Mouse (Mus musculus) macrophage (primary cell): Measurements from ENCODE around the gene Nfic. TPM values are rescaled to one million over a fixed set of nuclear protein-coding genes. Genes with fewer than 3 reads are reported as not detected.
A peak's percentile ranks its signal among the peaks of the same experiment; 100 is the strongest.

Experiments
- H3K27ac ChIP-seq: fragments of 350-480 bp; formaldehyde crosslinking; 2 replicates; pipeline ENCODE4 v1.9.0; 2021
- H3K36me3 ChIP-seq: fragments of 350-480 bp; formaldehyde crosslinking; 2 replicates; pipeline ENCODE4 v1.9.0; 2021; ENCODE audit errors: inconsistent target
- H3K4me3 ChIP-seq: fragments of 350-480 bp; formaldehyde crosslinking; 2 replicates; pipeline ENCODE4 v1.9.0; 2021; ENCODE audit errors: inconsistent target
- H3K79me2 ChIP-seq: fragments of 350-480 bp; formaldehyde crosslinking; 2 replicates; pipeline ENCODE4 v1.9.0; 2021; ENCODE audit errors: inconsistent target
- WGBS: methylation state at CpG from one replicate; pipeline ENCODE4 v1.1.7; 2026; ENCODE audit warnings: inconsistent platforms; ENCODE audit not compliant: missing documents; 5-methylcytosine and 5-hydroxymethylcytosine counted together
- polyA plus RNA-seq: library from polyadenylated mRNA; stranded (reverse); fragments of 250-400 nt; gene quantifications from 3 replicates; pipeline ENCODE4 v1.2.4, GENCODE M21; 2018; ENCODE audit warnings: inconsistent platforms

Nfic gene
- polyA plus RNA-seq, 1 experiment from 2014 or later: 60.6 TPM

GRCm38 (mm10) chr10:81406504-81407440, 48.7 kb downstream of the Nfic start:
- peak overlapping the region; percentile 29 for H3K4me3 ChIP-seq
- H3K79me2 ChIP-seq: peaks cover 64% of the 10 kb centered on the region
- H3K27ac ChIP-seq: peak overlapping the region; percentile 93
- peaks cover 11% of the 10 kb centered on the region; the same call in 1 of the 2 replicates for H3K36me3 ChIP-seq
- WGBS: 58% methylated on average over 24 of the region's 24 CpGs

- H3K36me3 ChIP-seq: peaks cover 11% of the 10 kb centered on the region; the same call in 1 of the 2 replicates
- WGBS: 58% methylated on average over 13 of the region's 13 CpGs
- H3K27ac ChIP-seq: peak overlapping the region; percentile 93
- peaks cover 60% of the 10 kb centered on the region for H3K79me2 ChIP-seq
- H3K4me3 ChIP-seq: no peak overlapping the region
Measured at GRCm38 (mm10) chr10:81405588-81406201, 49.7 kb downstream of the Nfic start.

- Histone ChIP-seq H3K27ac (peak overlapping the region; percentile 93), H3K36me3 (peaks cover 13% of the 10 kb centered on the region; the same call in 1 of the 2 replicates), H3K79me2 (peaks cover 64% of the 10 kb centered on the region), H3K4me3 (no peak overlapping the region)
- WGBS: 30% methylated on average over 18 of the region's 18 CpGs
Measured at GRCm38 (mm10) chr10:81404720-81405119, 50.7 kb downstream of the Nfic start.

GRCm38 (mm10) chr10:81404082-81404481, 51.4 kb downstream of the Nfic start:
- Histone ChIP-seq H3K27ac (peak overlapping the region; percentile 42), H3K79me2 (peaks cover 64% of the 10 kb centered on the region), H3K4me3 (no peak overlapping the region), H3K36me3 (peaks cover 20% of the 10 kb centered on the region; the same call in 1 of the 2 replicates)
- 77% methylated on average over 9 of the region's 9 CpGs for WGBS

- Histone ChIP-seq H3K36me3 (peaks cover 22% of the 10 kb centered on the region; the same call in 1 of the 2 replicates), H3K79me2 (peaks cover 69% of the 10 kb centered on the region), H3K4me3 (no peak overlapping the region), H3K27ac (no peak overlapping the region)
- 97% methylated on average over 10 of the region's 10 CpGs for WGBS
Measured at GRCm38 (mm10) chr10:81403511-81403910, 51.9 kb downstream of the Nfic start.

- peak overlapping the region; percentile 86 for H3K27ac ChIP-seq
- 82% methylated on average over 7 of the region's 7 CpGs for WGBS
- H3K4me3 ChIP-seq: no peak overlapping the region
- H3K79me2 ChIP-seq: peaks cover 80% of the 10 kb centered on the region
- peaks cover 31% of the 10 kb centered on the region; the same call in 1 of the 2 replicates for H3K36me3 ChIP-seq
Measured at GRCm38 (mm10) chr10:81402227-81402765, 53.1 kb downstream of the Nfic start.

GRCm38 (mm10) chr10:81401521-81402226, 53.8 kb downstream of the Nfic start:
- 70% methylated on average over 17 of the region's 18 CpGs for WGBS
- Histone ChIP-seq H3K79me2 (peaks cover 76% of the 10 kb centered on the region; the same call in 1 of the 2 replicates), H3K36me3 (peaks cover 32% of the 10 kb centered on the region; the same call in 1 of the 2 replicates), H3K27ac (peak overlapping the region; percentile 86), H3K4me3 (no peak overlapping the region)

GRCm38 (mm10) chr10:81401205-81401520, 54.3 kb downstream of the Nfic start:
- H3K27ac ChIP-seq: peak overlapping the region; percentile 86
- no peak overlapping the region for H3K4me3 ChIP-seq
- H3K79me2 ChIP-seq: peaks cover 71% of the 10 kb centered on the region; the same call in 1 of the 2 replicates
- H3K36me3 ChIP-seq: peaks cover 32% of the 10 kb centered on the region; the same call in 1 of the 2 replicates
- WGBS: 79% methylated on average over 10 of the region's 10 CpGs

GRCm38 (mm10) chr10:81400371-81401204, 54.8 kb downstream of the Nfic start:
- WGBS: 96% methylated on average over 21 of the region's 22 CpGs
- Histone ChIP-seq H3K79me2 (peaks cover 65% of the 10 kb centered on the region; the same call in 1 of the 2 replicates), H3K36me3 (peaks cover 32% of the 10 kb centered on the region; the same call in 1 of the 2 replicates), H3K27ac (peak overlapping the region; percentile 86), H3K4me3 (no peak overlapping the region)

- Histone ChIP-seq H3K4me3 (no peak overlapping the region), H3K36me3 (peaks cover 32% of the 10 kb centered on the region; the same call in 1 of the 2 replicates), H3K27ac (no peak overlapping the region), H3K79me2 (peaks cover 60% of the 10 kb centered on the region; the same call in 1 of the 2 replicates)
- WGBS: 92% methylated on average over 9 of the region's 18 CpGs
Measured at GRCm38 (mm10) chr10:81399798-81400308, 55.6 kb downstream of the Nfic start.

GRCm38 (mm10) chr10:81399296-81399695, 56.1 kb downstream of the Nfic start:
- Histone ChIP-seq H3K4me3 (no peak overlapping the region), H3K36me3 (peaks cover 31% of the 10 kb centered on the region; the same call in 1 of the 2 replicates), H3K27ac (no peak overlapping the region), H3K79me2 (peaks cover 54% of the 10 kb centered on the region; the same call in 1 of the 2 replicates)
- WGBS: 92% methylated on average over 3 of the region's 5 CpGs

GRCm38 (mm10) chr10:81396749-81397148, 58.7 kb downstream of the Nfic start:
- Histone ChIP-seq H3K4me3 (no peak overlapping the region), H3K27ac (no peak overlapping the region), H3K79me2 (peaks cover 43% of the 10 kb centered on the region; the same call in 1 of the 2 replicates), H3K36me3 (peaks cover 21% of the 10 kb centered on the region; the same call in 1 of the 2 replicates)
- 82% methylated on average over 5 of the region's 5 CpGs for WGBS

- Histone ChIP-seq H3K4me3 (no peak overlapping the region), H3K79me2 (peaks cover 38% of the 10 kb centered on the region; the same call in 1 of the 2 replicates), H3K27ac (no peak overlapping the region), H3K36me3 (peaks cover 21% of the 10 kb centered on the region; the same call in 1 of the 2 replicates)
- 100% methylated on average over 2 of the region's 4 CpGs for WGBS
Measured at GRCm38 (mm10) chr10:81395865-81396264, 59.6 kb downstream of the Nfic start.
